Comparison of ENCODE assay signal across 27 mouse cellular contexts in genomic region chr10:112982697-112983096, GRCm38 (mm10).
"Had no signal": no experiment of that assay in that cellular context is flagged by ENCODE, and none has a peak within 500 bp of the region (broad histone marks: within the 10 kb centered on the region; RNA-seq: fewer than 3 reads in every experiment).

No protein-coding gene starts in this region.

- H3K36me3 ChIP-seq: heart, embryonic 10.5 days; heart, embryonic 12.5 days; hindbrain, embryonic 10.5 days; hindbrain, embryonic 12.5 days; kidney, embryonic 15.5 days; limb, embryonic 13.5 days; limb, embryonic 15.5 days; liver, embryonic 13.5 days; liver, embryonic 15.5 days had no signal

- H3K4me1 ChIP-seq: heart, embryonic 10.5 days; heart, embryonic 12.5 days; hindbrain, embryonic 10.5 days; hindbrain, embryonic 12.5 days; kidney, embryonic 15.5 days; limb, embryonic 13.5 days; limb, embryonic 15.5 days; liver, embryonic 13.5 days; liver, embryonic 15.5 days had no signal

- DNase-seq: gastrocnemius, adult 2 months; gastrocnemius, postnatal 10 days; gastrocnemius, postnatal 25 days; heart, adult 18-20 months; heart, postnatal 10 days; heart, postnatal 4 days; kidney, adult 11 months; kidney, adult 2 months; kidney, adult 9 months; kidney, postnatal 14 days; kidney, postnatal 36 days; layer of hippocampus, adult 9-11 months; layer of hippocampus, postnatal 36 days; left cerebral cortex, postnatal 4 days; liver, embryonic 13.5 days had no signal

- H3K27ac ChIP-seq: gastrocnemius, adult 2 months; heart, embryonic 10.5 days; hindbrain, embryonic 10.5 days; hindbrain, embryonic 12.5 days; hindbrain, embryonic 14.5 days; kidney, embryonic 15.5 days; kidney, postnatal 0 days; limb, embryonic 13.5 days; limb, embryonic 15.5 days; liver, embryonic 13.5 days; liver, embryonic 15.5 days had no signal

- H3K9me3 ChIP-seq: heart, embryonic 10.5 days; heart, embryonic 12.5 days; hindbrain, embryonic 10.5 days; hindbrain, embryonic 12.5 days; kidney, embryonic 15.5 days; limb, embryonic 13.5 days; limb, embryonic 15.5 days; liver, embryonic 13.5 days; liver, embryonic 15.5 days had no signal

- H3K4me3 ChIP-seq: gastrocnemius, adult 2 months; heart, embryonic 10.5 days; heart, embryonic 12.5 days; hindbrain, embryonic 10.5 days; hindbrain, embryonic 12.5 days; kidney, embryonic 15.5 days; limb, embryonic 13.5 days; limb, embryonic 15.5 days; liver, embryonic 13.5 days; liver, embryonic 15.5 days had no signal

- H3K27me3 ChIP-seq: heart, embryonic 12.5 days; hindbrain, embryonic 12.5 days; kidney, embryonic 15.5 days; limb, embryonic 13.5 days; limb, embryonic 15.5 days; liver, embryonic 13.5 days; liver, embryonic 15.5 days had no signal

- H3K9ac ChIP-seq: heart, embryonic 12.5 days; hindbrain, embryonic 12.5 days; hindbrain, embryonic 14.5 days; kidney, embryonic 15.5 days; limb, embryonic 13.5 days; limb, embryonic 15.5 days; liver, embryonic 13.5 days; liver, embryonic 15.5 days had no signal

- ATAC-seq: hindbrain, embryonic 16.5 days; inflammation-experienced regulatory T-cells, adult 6 months had no signal

- H3K4me2 ChIP-seq: heart, embryonic 12.5 days; hindbrain, embryonic 12.5 days; hindbrain, embryonic 14.5 days; kidney, embryonic 15.5 days; limb, embryonic 13.5 days; limb, embryonic 15.5 days; liver, embryonic 13.5 days; liver, embryonic 15.5 days had no signal
